Mouse (Mus musculus) megakaryocyte, embryonic 14.5 days (primary cell): Measurements from ENCODE around the gene Mthfr. TPM values are rescaled to one million over a fixed set of nuclear protein-coding genes. Genes with fewer than 3 reads are reported as not detected.
A peak's percentile ranks its signal among the peaks of the same experiment; 100 is the strongest.
"Not testable (repeated sequence)": the region's sequence is repeated elsewhere in the genome, so short reads cannot be mapped to it uniquely, and the experiment has no call there.

Source experiments
- H3K27me3 ChIP-seq: replicated peaks from 2 replicates; pipeline ENCODE3; 2012; ENCODE audit warnings: inconsistent platforms
- H3K36me3 ChIP-seq: replicated peaks from 2 replicates; pipeline ENCODE3; 2012; ENCODE audit warnings: low read length, inconsistent platforms, mixed read lengths
- H3K4me1 ChIP-seq: 2 replicates; pipeline ENCODE4 v1.6.1; 2012; ENCODE audit warnings: inconsistent platforms
- H3K4me3 ChIP-seq: replicated peaks from 2 replicates; pipeline ENCODE3; 2012; ENCODE audit warnings: moderate library complexity, mild to moderate bottlenecking, inconsistent platforms
- H3K9me3 ChIP-seq: 2 replicates; pipeline ENCODE4 v1.6.1; 2012; ENCODE audit warnings: inconsistent platforms
- FLI1 ChIP-seq: IDR thresholded peaks from 2 replicates; pipeline ENCODE4 v1.6.1; 2012; ENCODE audit warnings: low read length, inconsistent platforms, mixed read lengths
- GATA1 ChIP-seq: IDR thresholded peaks from 3 replicates; pipeline ENCODE4 v1.6.1; 2012; ENCODE audit warnings: mixed read lengths, low read length, inconsistent platforms, borderline replicate concordance
- polyA plus RNA-seq: library from polyadenylated mRNA; stranded (reverse); fragments of >175 nt; gene quantifications from 2 replicates; pipeline ENCODE4 v1.2.3, GENCODE M21; 2012; ENCODE audit warnings: low replicate concordance; ENCODE audit not compliant: insufficient read depth

Gene Mthfr
- polyA plus RNA-seq, 1 experiment = 3.5 TPM

DNA sequence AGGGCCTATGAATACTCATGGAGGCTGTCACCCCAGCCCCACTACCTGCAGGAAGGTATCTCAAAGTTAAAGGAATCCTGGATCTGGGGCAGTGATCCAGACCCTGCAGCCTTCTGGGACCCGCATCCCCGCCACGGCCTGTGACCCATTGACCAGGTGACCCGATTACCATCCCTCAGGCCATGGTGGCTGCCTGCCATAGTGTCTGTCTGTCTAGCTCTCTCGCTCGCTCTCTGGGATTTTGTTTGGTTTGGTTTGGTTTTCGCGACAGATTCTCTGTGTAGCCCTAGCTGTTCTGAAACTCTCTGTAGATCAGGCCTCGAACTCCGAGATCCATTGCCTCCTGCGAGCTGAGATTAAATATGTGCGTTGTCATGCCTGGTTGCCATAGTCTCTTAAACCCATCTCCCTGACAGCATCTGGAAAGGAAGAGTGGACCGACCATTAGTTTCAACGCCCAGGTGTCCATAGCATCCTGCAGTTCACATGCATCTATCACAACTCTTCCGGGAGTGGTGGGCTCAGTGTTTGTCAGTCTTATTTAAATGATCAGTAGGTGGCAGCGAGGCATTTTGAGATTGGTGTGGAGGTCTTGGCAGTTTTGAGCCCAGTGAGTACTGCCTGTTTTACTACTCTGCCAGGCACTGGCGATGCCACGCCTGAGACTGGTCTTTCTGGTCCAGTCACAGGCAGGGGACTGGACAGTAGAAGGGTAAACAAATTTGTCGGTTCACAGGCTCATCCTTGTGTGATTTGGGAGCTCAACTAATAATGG is 564 bp downstream of the Mthfr start:
- TF ChIP-seq GATA1 (no peak), FLI1 (no peak)
- Histone ChIP-seq H3K9me3 (no peaks in the 10 kb centered on the region), H3K27me3 (peaks cover 31% of the 10 kb centered on the region), H3K4me1 (peaks cover 59% of the 10 kb centered on the region), H3K36me3 (peaks cover 38% of the 10 kb centered on the region), H3K4me3 (peak overlapping the region; percentile 99)

DNA sequence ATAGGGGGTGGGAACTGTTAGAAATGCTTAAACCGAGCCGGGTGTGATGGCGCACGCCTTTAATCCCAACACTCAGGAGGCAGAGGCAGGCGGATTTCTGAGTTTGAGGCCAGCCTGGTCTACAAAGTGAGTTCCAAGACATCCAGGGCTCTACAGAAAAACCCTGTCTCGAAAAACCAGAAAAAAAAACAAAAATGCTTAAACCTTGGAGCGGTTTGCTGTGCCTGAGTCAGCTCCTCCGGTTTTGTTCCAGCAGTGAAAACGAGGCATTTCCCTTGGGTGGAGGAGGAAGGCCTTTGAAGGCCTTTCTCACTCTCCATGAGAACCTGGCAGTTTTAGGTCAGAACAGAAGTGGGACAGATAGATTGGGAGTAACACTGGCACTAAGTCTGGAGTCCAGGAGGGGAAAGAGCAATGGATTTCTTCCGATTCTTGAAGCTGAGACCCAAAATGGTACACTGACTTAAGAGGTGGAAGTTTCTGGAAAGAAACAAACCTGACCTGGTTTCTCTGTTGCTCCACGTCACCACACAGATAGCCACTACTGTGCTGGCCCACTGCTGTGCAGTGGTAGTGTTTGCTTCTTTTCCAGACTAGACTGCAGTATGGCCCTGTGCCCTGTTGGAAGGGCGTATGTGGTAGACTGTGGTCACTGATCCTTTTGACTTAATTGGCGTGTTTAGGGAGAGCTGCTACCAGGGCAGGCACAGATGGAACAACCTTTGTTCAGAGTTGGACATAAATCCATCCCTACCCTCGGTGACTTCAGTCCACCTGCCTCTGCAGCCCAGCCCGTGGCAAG is 1.4 kb downstream of the Mthfr start:
- Histone ChIP-seq H3K9me3 (no peaks in the 10 kb centered on the region), H3K36me3 (peaks cover 38% of the 10 kb centered on the region), H3K27me3 (peaks cover 39% of the 10 kb centered on the region), H3K4me1 (peaks cover 60% of the 10 kb centered on the region), H3K4me3 (peak overlapping the region; percentile 99)
- TF ChIP-seq GATA1 = no peak
- no peak for TF ChIP-seq FLI1

DNA sequence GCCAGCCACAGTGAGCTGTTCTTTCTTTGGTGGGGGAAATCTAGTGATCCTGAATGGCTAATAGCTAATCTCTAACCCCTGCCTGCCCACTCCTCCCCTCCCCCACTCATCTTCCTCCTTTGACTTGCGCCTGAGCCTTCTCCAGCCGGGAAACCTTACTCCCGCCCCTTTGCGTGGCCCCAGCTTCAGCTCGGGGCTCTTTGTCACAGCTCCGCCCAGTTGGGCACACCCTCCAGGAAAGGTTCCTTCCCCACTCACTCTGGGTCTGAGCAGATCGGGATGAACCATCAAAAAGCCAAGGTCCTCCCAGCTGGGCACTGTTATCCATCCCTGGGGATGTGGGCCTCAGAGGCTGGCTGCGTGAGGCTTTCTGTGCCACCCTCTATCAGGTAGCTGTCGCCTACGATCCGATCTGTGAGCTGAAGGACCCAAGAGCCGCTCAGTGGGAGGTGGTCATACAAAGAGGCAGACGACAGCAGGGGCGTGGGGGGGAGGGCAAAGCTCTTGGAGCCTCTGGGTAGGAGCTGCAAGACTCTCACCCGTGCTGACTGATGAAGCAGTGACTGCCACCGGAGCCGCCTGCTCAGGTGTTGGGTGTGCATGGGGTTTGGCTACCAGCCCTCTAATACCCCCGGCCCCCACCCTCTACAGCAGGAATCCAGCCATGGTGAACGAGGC is 2.2 kb downstream of the Mthfr start:
- H3K36me3 ChIP-seq = peaks cover 42% of the 10 kb centered on the region
- no peaks in the 10 kb centered on the region for H3K9me3 ChIP-seq
- H3K4me3 ChIP-seq = peak overlapping the region; percentile 87
- peaks cover 68% of the 10 kb centered on the region for H3K4me1 ChIP-seq
- no peak for TF ChIP-seq FLI1
- no peak for TF ChIP-seq GATA1
- peaks cover 41% of the 10 kb centered on the region for H3K27me3 ChIP-seq

DNA sequence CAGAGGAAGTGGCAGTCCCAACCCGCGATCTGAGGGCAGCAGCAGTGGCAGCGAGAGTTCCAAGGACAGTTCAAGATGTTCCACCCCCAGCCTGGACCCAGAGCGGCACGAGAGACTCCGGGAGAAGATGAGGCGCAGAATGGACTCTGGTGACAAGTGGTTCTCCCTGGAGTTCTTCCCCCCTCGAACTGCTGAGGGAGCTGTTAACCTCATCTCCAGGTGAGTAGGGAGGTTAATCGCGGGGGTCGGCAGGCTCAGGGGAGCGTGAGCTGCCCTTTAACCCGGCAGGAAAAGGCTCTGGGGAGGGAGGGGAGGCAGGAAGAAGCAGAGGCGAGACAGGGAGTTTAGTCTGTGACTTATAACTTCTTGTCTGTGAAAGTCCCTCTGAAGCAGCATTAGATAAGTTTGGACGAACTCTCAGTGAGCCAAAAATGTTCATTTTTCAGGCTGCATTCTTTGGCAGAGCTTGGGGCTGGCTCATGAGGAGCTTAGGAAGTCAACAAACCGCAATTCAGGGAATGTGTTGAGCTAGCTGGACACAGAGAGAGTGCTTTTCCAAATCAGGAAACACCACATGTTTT is 2.8 kb downstream of the Mthfr start:
- no peak for TF ChIP-seq FLI1
- TF ChIP-seq GATA1 = no peak
- H3K4me1 ChIP-seq = peaks cover 75% of the 10 kb centered on the region
- peaks cover 39% of the 10 kb centered on the region for H3K36me3 ChIP-seq
- H3K9me3 ChIP-seq = no peaks in the 10 kb centered on the region
- H3K4me3 ChIP-seq = peak overlapping the region; percentile 87
- peaks cover 41% of the 10 kb centered on the region for H3K27me3 ChIP-seq

DNA sequence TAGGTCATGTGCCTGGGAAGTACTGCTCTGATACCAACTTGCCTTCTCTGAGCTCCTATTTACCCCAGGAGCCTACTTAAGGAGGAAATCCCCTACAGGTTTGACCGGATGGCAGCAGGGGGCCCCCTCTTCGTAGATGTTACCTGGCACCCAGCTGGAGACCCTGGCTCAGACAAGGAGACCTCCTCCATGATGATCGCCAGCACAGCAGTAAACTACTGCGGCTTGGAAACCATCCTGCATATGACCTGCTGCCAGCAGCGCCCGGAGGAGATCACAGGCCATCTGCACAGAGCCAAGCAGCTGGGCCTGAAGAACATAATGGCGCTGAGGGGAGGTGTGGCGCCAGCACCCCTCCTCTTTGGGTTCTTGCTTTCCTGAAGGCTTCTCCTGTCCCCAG is 4.5 kb downstream of the Mthfr start:
- H3K4me1 ChIP-seq = peaks cover 81% of the 10 kb centered on the region
- peaks cover 45% of the 10 kb centered on the region for H3K36me3 ChIP-seq

DNA sequence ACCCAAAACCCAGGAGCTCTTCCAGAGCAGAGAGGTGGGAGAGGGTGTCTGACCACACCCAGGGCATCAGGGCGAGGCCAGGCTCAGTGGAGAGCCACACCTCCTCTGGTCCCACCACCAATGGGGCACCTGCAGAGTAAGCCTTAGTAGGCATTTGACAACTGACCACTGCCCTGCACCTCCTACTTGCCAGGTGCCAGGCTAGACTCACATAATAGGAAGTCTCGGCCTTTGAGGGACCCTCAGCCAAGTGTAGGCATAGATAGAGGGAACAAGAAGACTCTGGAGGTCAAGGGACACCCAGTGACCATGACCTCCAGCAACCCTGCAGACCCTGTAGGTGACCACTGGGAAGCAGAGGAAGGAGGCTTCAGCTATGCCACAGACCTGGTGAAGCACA is 5.2 kb downstream of the Mthfr start:
- H3K4me1 ChIP-seq = peaks cover 83% of the 10 kb centered on the region
- no peak overlapping the region for H3K4me3 ChIP-seq
- peaks cover 52% of the 10 kb centered on the region for H3K36me3 ChIP-seq
- no peak for TF ChIP-seq FLI1
- no peak for TF ChIP-seq GATA1
- H3K27me3 ChIP-seq = peaks cover 59% of the 10 kb centered on the region
- no peaks in the 10 kb centered on the region for H3K9me3 ChIP-seq

More for the DNA sequence above, 4.5 kb downstream of the Mthfr start:
- H3K27me3 ChIP-seq = peaks cover 52% of the 10 kb centered on the region
- not testable (repeated sequence) for H3K4me3 ChIP-seq, H3K9me3 ChIP-seq

DNA sequence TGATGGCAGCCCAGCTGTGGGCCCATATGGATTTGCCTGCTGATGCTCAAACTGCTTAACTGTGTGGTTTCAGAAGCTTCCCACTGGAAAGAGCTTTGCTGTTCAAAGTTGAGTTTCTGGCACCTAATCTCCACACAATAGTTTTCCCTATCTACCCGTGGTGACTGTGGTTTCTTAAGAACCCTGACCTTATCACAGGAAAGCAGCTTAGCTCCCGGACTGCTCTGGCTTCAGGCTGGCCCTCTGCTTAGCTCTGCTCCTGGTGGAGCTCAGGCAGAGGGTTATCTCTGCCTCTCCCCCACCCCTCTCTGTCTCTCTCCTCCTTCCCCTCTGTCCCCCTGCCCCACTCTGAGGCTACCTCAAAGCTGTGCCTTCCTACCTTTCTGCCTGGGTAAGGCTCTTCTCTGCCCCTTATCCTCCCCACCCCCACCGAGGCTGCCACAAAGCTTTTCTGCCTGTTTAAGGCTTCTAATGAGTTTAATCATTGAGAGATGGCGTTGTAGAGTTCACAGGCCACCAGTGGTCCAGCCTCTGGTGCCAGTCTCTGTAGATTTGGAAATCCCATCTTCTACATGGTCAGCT is 7.7 kb downstream of the Mthfr start:
- Histone ChIP-seq H3K9me3 (no peaks in the 10 kb centered on the region; the same call in 1 of the 2 replicates), H3K27me3 (peaks cover 72% of the 10 kb centered on the region), H3K36me3 (peaks cover 76% of the 10 kb centered on the region), H3K4me1 (peaks cover 59% of the 10 kb centered on the region), H3K4me3 (peak overlapping the region; percentile 46)
- TF ChIP-seq FLI1 (no peak), GATA1 (peak; percentile 74; the same call in 1 of the 3 replicates)

DNA sequence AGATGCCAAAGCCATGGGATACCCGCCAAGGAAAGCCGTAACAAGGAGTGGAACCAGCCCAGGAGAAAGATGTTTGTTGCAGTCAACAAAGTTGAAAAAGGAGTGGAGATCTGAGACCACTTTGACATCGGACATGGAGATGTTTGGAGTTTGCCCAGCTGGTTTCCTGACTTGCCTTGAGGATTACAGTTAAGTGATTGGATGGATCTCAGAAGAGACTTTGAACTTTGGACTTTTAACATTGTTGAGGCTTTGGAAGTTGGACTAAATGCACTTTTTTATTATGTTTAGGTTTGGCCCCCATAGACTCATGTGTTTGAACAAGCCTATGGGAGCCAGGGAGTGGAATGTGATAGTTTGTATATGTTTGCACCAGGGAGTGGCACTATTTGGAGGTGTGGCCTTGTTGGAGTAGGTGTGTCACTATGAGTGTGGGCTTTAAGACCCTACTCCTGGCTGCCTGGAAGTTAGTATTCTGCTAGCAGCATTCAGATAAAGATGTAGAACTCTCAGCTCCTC is 11.6 kb downstream of the Mthfr start:
- Histone ChIP-seq H3K4me1 (peaks cover 32% of the 10 kb centered on the region), H3K27me3 (peaks cover 76% of the 10 kb centered on the region), H3K36me3 (peaks cover 85% of the 10 kb centered on the region)
- H3K9me3 ChIP-seq, H3K4me3 ChIP-seq: not testable (repeated sequence)

DNA sequence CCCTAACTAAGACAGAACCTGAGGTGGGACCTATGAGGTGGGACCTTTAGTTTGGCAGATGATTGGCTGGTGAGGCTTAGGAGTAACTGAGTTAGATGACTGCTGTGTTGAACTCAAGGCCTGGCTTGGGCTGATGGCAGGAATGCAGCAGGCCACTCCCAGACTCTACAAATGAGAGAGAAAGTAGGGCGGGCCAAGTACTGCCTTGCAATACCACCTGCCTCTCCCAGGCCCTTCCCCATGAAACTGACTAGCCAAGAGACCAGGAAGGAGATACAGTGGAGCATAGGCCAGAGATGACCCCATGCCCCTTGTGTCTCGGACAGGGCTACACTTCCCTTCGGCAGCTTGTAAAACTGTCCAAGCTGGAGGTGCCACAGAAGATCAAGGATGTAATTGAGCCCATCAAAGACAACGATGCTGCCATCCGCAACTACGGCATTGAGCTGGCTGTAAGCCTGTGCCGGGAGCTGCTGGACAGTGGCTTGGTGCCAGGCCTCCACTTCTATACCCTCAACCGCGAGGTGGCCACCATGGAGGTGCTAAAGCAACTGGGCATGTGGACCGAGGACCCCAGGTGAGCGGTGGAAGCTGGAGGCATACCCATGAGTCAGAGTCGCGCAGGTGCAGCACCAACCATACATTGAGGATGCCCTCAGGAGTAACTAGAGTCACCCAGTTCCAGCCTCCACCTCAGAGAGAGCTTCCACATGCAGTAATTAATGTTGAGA is 12.3 kb downstream of the Mthfr start:
- no peaks in the 10 kb centered on the region; the same call in 1 of the 2 replicates for H3K9me3 ChIP-seq
- H3K4me1 ChIP-seq = peaks cover 24% of the 10 kb centered on the region
- H3K36me3 ChIP-seq = peaks cover 88% of the 10 kb centered on the region
- H3K4me3 ChIP-seq = no peak overlapping the region
- H3K27me3 ChIP-seq = peaks cover 83% of the 10 kb centered on the region
- no peak for TF ChIP-seq GATA1
- TF ChIP-seq FLI1 = no peak
